Mouse (Mus musculus) neural tube, embryonic 10.5 days (tissue): Measurements from ENCODE around the gene Hoxc5.

Source experiments
- DNase-seq: peaks from one replicate; pipeline ENCODE4 v3.0.0-alpha.2; 2017; ENCODE audit warnings: low spot score; ENCODE audit errors: extremely low spot score

Gene Hoxc5

DNA sequence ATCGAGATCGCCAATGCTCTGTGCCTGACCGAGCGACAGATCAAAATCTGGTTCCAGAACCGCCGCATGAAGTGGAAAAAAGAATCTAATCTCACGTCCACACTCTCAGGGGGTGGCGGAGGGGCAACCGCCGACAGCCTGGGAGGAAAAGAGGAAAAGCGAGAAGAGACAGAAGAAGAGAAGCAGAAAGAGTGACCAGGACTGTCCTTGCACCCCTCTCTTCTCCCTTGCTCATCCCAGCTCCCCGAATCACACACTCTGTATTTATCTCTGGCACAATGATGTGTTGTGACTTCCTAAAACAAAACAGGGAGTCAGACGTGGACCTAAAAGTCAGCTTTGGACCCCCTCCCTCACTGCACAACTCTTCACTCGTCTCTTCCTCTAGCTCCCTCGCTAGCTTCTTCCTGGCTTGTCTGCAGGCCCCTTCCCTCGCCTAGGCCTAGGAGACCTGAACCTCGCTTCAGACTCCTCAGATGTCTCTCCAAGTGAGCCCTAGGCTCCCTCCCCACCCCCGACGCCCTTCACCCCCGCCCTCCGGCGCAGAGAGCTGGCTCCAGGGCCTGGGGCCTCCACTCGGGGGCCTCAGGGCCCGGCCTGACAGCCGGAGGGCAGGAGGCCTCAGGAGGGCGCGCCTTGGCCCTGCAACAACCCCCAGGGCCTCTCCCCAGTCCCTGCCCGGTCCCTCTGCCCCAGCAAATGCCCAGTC lies 43.8 kb downstream of the Hoxc5 start:
- DNase-seq, result peak; percentile 77

DNA sequence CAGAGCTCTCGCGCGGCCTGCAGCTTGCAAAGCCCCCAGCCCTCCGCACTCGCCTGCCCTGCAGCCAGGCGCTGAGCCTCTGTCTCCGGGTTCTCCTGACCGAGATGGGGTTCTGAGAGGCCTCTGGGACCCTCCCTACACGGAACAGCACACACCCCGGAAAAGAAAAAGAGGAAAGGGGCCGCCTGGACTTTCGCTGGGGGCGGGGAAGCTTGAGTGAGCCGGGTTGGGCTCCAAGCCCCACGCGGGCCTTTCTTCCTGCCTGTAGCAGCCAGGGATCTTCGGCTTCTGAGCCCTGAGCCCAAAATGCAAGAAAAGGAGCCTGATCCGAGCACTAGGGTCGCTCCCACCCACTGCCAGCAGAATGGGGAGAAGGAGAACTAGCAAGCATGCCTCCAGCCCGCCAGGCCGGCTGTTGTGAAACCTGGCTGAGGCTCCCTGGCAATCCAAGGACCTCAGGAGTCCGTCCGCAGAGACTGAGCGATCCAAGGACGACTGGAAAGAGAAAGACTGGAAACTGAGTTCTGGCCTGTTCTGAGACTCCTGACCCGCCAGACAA lies 44.8 kb downstream of the Hoxc5 start:
- peak; percentile 80 for DNase-seq

DNA sequence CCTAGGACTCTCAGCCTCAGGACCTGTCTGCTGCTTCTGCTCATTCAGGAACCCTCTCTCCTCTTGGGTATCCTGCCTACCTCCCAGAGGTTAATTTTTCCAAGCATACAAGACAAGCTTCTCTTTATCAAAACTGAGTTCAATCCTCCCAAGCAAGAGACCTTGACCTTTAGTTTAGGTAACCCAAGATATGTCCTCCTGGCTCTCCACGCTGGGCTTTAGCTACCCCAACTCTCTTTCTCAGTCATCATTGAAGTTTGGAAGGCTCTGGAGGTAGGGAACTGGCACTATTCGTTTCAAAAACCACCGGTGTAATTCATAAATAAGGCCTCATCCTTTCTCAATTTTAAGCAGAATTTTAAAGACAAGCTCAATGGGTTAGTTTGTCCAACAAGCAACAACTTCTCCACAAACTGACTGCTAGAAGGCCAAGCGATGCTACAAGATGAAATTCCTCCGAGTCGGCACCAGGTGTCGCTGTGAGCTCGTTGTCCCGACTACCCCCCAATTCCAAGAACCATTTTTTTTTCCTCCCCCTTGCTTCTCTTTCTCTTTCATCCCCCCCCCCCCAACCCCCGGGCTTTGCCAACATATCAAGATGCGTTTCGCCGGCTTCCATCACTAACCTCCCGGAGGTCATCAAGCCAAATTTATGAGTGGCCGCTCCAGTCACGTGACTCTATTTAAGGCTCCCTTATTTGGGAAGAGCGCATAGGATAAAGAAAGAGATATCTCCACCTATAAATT lies 46.2 kb downstream of the Hoxc5 start:
- peak; percentile 77 for DNase-seq

DNA sequence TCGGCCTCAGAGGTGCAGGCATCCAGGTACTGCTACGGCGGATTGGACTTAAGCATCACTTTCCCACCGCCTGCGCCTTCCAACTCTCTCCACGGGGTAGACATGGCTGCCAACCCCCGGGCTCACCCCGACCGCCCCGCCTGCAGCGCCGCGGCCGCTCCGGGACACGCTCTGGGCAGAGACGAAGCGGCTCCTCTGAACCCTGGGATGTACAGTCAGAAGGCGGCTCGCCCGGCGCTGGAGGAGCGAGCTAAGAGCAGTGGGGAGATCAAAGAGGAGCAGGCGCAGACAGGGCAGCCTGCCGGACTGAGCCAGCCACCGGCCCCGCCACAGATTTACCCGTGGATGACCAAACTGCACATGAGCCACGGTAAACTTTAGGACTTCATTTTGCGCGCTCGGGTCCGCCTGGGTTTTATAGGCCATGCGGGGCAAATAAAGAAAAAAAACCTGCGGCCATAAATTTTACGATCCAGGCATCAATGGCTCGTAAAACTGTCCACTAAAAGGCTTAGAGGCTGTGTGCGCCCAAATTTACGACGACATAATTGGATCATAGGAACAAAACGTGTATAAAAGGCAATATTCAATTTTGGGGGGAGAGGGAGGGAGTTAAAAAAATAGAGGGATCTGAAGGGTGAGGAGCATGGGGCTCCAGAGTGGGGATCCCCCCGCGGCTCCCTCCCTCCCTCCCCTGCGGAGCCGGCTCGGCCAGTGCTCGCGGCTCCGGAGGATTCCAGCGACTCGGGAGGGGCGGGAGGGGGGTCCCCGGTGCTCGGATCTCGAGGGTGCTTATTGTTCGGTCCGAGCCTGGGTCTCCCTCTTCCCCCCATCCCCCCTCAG lies 47.1 kb downstream of the Hoxc5 start:
- peak; percentile 87 for DNase-seq

DNA sequence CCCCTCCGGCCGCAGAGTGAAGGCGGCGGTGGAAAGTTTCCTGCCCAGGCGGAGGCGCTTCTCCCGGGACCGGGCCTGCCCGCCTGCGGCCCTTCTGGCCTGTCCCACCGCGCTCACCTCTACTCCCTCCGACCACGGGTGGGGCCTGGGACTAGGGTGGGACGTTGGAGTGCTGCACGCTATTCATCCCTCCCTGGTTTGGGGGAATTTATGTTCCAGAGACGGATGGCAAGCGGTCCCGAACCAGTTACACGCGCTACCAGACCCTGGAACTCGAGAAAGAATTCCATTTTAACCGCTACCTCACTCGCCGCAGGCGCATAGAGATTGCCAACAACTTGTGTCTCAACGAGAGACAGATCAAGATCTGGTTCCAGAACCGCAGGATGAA lies 47.8 kb downstream of the Hoxc5 start:
- peak; percentile 80 for DNase-seq

DNA sequence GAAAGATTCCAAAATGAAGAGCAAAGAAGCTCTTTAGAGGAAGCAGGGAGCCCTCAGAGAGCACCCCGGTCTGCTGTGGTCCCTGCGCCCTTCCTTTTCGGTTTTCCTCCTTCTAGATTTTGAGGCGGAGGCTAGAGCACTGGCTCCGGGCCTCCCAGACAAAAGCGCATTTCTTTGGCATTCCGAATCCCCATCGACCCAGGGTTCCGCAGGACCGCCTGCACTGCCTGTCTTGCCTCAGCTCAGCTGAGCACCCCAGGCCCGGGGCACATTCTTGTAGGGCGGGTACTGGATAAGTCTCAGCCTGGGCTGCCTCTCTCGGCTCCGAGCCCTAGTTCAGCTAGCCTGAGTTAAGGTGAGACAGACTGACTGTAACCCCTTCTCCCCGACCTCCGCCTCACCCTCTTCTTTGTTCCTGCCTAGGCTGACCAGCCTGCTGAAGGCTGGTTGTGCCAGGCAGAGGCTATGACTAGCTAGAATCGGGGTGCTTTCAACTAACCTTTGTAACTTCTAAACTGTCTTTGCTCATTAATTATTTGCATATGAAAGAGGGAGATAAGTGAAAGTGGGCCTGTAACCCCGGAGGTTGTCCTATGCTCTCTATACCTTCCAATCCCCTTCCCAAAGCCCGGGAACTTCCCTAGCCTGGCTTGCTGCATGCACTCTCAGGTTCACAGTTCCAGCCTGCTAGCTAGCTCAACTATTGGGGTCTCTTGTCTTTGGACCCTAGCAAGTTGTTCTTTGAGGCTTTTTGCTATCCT lies 48.3 kb downstream of the Hoxc5 start:
- DNase-seq, result no peak

DNA sequence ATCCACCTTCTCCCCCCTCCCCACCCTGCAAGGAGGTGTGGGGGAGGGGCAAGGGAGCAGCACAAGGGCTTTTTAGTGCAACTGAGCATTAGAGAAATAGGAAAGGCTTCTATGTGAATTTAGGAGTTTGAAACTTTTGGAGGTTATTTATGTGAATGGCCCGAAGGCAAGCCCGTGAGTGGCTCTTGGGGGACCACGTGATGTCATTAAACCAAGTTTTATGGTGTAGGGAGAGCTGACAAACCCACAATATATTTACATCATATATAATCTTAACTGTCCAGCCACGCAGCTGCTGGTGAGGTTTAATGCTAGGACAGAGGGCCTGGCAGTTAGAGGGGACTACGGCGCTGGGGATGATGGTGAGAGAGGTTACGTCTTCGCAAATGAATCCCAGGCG lies 51.4 kb downstream of the Hoxc5 start, which contains the start of gene Hoxc4:
Gene Hoxc4 (plus strand): TSS at position 299 of the 400 bp plus-strand sequence.
- DNase-seq, result no peak

DNA sequence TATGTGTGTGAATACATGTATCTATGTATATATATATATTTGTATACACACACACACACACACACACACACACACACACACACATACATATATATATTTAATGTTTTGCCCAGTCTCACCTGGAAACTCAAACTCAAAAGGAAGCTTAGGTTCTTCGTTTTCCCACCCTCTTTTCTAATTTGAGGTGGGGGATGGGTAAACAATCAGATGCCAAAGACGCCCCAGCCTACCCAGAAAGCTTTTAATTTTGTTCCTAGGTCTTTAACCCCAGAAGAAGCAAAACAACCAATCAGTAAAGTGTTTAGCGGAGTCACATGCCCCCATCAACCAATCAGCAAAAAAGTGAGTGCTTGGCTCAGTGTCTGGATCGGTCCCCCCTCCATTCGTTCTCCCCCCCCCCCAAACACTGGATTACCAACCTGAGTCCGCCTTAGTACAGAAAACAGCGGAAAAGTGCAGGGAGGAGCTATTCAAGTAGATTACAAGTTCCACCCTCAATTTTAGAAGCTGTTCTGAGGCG lies 53.7 kb downstream of the Hoxc5 start:
- DNase-seq, result no peak

DNA sequence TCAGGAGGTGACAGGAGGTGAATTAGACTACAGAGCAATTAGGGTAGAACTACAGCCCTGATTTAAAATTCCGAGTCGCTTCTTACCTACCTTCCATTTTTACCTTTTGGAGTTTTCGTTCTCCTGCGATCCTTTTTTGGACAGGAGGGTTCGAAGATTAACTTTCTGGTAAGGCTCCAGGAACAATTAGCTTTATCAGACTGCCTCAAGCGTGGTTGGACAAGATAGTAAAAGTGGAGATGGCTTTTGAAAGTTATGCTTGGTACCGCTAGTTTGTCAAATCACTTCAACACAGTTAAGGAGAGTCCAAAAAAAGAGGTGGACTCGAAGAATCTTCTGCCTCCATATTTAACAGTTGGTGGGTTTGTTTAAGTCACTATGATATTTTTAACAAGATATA lies 54.3 kb downstream of the Hoxc5 start:
- DNase-seq, result no peak

DNA sequence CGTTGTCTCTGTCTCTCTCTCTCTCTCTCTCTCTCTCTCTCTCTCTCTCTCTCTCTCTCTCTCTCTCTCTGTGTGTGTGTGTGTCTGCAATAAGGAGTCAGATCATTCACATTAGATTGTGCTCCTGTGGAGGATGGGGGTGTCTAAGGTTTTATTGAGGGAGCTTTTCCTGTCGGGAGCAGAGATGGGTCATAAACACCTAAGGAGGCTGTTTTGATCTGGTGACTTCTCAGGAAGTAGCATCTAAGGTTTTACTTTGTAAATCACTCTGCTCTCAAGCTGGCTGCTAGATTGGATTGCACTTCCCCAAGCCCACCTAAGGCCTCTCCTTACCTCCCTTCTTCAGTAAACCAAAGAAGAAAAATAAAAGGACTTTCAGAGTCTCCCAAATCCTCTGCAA lies 56.9 kb downstream of the Hoxc5 start:
- no peak for DNase-seq

DNA sequence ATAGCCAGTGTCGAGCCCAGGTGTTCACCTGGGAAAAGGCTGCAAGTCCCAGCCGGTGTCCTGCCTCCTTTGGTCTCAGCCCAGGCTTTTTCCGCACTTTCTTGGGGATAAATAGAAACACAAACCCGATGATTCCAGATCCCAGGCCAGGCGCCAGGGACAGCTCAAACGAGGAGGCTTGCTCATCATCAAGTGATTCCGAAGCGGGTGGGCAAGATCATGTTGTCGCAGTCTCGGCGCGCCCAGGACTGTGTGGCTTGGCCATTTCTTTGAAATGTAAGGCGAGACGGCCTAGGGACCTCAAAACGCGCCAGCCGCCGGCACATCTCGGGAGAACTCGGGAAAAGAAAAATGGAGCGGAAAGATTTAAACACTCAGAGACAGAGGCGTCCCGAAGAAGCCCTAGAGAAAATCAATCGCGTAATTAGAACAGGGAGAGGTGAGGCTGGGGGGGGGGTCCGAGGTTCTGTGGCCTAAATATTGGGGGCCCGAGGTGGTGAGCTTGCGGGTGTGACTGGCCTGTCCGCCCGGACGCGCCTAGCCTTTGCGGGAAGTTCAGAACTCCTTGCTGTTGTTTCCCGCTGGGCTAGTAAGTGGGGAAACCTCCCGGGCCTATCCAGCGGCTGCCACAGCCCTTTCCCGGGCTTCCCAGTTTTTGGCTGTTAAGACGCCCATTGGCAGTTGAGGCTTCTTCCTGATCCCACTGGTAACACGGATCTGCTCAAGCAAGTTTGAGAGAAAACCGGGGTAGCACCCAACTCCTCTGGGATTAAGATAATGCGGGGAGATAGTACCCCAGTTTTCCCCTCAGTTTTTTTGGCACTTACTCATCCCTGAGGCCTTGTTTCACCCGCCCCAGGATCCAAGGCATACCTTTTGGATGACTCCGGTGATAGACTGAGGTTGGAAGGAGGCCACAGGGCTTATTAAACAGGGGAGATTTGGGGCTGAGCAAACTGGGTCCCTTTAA lies 60.3 kb downstream of the Hoxc5 start:
- DNase-seq, result peak; percentile 70

DNA sequence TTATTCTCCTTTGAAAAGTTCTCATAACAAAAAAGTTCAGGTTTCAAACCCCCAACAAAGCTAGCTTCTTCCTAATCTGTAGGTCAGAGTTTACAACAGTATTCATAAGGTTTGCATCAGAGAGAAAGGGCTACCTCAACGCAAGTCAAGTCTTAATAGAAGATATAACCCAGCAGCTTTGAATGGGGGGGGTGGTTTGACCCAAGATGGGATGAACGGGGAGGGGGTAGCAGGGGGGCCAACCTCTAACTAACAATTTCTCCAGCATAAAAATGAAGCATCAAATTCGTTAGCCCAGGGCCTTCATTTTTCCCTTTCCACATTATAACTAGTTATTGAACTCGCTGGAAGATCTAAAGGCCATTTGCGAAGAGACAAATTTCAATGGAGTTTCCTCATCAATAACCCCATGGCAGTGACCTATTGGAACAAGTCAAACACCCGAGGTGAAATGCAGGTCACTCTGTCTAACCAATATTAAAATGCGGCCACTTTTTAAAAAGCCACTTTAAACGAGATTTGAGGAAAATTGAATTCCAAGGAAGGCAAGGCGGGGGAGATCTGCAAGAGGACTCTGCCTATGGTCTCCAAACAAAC lies 61.8 kb downstream of the Hoxc5 start:
- DNase-seq, result peak; percentile 52

DNA sequence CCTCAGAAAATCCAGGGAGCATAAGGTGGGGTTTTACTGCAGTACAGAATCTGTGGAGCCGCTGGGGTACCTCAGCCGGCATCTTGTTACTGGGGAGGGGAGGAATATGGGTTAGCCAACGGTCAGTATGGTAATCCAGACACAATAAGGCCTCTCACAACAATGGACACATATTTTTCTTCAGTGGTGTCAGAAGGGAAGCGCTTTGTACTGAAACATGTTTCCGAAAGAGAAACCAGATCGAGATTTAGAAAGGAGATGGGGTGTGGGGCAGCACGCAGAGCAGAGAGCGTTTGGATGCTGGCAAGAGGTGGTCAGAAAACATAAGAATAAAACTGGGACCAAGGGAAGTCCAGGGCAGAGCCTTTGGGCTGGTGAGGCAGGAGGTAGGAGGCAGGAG lies 62.9 kb downstream of the Hoxc5 start:
- DNase-seq, result peak; percentile 62

DNA sequence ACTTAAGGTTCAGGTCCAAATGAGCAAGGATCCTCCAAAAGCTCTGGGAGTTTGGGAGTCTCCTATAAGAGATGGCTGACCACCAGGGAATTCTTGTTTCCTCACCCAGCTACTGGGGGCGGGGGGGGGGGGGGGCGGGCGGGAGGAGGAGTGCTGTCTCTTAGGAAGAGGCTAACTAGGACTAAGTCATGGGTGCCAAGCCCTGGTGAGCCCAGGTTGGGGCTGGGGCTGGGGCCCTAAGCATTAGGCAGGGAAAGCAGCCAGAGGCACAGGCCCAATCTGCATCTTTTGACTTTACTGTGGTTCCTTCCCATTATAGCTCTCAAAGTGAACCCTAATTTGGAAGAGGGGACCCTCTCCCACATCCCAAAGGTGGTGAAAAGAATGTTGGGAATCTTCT lies 64.9 kb downstream of the Hoxc5 start:
- DNase-seq, result peak; percentile 61

DNA sequence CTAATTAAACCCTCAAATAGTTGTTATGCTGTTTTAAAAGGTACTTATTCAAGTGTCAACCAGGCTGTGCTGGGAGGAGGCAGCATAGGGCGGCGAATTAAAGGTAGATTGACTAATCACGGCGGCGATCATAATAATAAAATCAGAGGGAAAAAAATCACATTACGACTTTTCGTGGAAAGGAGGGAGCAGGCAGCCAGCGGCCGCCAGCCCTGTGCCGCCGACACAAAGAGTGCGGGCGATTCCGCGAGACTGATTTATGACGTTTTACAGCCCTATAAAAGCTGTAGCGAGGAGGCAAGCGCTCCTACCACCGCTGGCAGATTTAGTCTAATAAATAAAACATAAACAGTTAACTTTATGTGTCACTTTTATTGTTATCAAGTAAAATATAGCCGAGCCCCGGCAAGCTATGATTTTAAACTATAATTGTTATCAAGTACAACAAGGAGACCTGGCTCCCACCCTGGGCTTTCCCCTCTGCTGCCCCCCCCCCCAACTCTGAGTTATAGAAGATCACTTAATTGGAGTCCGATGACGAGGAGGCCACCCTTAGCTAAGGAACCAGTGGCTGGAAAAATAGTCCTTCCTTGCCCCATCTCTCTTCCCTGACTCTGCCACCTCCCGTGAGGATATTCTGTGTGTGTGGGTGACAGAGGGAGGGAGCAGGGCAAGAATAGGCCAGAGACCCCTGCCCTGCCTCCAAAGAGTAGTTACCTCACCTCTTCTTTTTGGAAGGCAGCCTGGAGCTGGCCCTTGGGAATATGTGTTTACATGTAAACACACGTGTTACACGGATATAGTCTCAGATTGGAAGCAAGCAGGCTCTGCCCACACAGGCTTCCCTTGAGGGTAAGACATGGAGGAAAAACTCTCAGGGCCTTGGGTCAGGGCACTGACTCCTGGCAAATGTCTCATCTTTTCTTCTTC lies 65.7 kb downstream of the Hoxc5 start:
- peak; percentile 75 for DNase-seq

DNA sequence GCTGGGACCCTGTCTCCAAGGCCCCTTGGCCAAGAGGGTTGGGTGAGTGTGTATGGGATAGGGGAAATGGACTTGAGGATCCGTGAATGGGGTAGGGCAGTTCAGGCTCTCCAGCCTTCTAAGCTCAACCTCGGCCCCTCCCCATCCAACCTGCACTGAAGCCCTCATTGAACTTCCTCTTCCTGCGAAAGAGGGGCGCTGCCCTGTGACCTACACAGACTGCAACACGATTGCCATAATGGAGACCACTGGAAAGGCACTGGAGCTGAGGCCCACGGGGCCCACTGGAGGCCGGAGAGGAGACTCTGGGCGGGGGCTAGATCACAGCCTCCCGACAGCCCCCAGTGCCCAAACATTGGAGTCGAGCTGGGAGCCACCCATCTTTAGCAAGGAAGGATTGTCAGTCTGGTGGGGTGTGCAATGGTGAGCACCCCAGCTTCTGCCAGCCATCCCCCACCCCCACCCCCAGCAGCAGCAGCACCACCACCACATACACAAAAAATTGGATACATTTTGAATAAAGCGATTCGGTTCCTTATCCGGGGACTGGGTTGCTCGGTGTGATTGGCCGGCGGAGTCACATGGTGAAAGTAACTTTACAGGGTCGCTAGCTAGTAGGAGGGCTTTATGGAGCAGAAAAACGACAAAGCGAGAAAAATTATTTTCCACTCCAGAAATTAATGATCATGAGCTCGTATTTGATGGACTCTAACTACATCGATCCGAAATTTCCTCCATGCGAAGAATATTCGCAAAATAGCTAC lies 67.0 kb downstream of the Hoxc5 start:
- DNase-seq, result peak; percentile 60

DNA sequence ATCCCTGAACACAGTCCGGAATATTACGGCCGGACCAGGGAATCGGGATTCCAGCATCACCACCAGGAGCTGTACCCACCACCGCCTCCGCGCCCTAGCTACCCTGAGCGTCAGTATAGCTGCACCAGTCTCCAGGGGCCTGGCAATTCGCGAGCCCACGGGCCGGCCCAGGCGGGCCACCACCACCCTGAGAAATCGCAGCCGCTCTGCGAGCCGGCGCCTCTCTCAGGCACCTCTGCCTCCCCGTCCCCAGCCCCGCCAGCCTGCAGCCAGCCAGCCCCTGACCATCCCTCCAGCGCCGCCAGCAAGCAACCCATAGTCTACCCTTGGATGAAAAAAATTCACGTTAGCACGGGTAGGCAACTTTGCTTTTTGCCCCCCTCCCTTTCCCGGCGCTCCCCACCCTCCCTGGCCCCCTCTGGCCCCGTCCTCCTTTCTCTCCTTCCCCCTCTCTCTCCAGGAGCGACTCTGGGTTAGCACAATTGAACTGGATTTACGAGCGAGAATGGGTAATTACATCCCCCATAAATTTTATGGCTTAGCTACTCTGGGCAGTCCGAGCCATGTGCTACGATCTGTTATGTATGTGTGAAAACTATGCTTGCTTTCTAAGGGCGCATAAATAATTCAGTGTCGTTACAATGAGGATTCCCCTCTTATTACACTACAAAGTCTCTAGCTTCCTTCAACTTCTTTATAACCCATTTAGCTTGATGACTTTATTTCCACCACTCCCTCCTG lies 67.7 kb downstream of the Hoxc5 start:
- peak; percentile 77 for DNase-seq
